Mouse (Mus musculus): ENCODE results near the gene Wars2.

GRCm38 (mm10) chr3:99130521-99130920, 10.3 kb upstream of the Wars2 start:
- no peak for TF ChIP-seq POLR2A (IDR thresholded peaks at IDR 0.05; ENCODE audit: low read depth, low read length)
- TF ChIP-seq CTCF (IDR thresholded peaks at IDR 0.05; ENCODE audit: extremely low read depth, insufficient read length, insufficient replicate concordance, low read depth, low read length), result no peak
